Mouse (Mus musculus): ENCODE results near the gene Mfn2.
A peak's percentile ranks its signal among the peaks of the same experiment; 100 is the strongest.

Mfn2 gene

DNA sequence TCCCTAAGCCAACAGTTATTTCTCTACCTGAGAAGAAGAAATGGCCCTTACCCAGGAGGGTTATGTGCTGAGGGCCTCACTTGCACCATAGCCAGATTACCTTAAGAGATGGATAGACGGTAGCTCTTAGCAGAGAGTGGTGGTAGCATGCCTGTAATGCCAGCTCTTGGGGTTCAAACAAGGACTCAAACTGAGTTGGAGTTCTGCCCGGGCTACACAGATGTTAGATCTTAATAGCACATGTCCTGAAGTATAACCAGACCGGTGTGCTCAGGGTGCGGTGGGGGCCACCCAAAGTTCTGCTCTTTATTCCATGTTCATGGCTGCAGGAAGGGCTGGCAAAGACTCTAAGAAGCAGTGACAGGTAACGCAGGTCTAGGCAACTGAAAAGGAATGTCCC, 5.0 kb upstream of the Mfn2 start:
- DNase-seq, result no peak

DNA sequence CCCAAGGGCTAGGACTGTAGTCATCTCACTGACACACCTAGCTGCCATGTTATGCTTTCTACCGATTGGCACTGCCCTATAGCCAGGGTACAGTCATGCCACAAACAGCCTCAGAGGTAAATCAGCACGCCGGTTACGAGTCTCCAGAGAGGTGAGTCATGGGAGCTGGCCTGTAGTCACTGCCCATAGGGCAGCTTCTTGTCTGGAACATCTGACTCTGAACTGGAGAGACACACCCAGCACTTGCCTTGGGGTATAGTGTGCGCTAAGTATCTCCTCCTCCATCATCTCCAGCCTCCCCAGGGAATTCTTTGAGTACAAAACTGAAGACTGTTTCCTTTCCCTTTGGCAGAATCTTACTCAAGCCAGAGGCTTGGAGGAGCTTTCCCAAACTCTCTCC, 1.7 kb upstream of the Mfn2 start:
- no peak for DNase-seq

DNA sequence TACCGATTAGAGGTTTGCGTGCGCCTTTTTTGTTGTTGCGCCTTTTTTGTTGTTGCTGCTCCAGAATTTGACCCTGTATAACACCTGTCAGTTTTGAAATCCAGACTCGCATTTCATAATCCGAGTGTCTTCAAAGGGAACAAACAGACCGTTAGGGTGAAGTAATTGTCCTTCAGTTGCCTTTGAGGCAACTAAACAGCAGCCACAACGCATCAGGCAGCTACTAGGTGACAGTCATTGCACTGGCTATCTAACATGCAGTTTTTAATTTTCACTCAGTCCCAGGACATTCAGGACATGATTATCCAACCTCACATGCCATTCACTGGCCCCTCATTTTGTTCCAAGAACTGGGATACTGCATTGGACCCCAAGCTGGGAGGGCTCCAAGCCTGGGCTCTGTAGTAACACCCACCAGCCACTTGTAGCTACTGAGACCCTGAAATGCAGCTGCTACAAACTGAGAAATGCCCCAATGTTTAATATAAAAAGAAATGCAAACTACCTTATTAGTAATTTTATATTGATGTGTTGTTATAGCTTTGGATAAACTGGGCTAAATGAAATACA, 671 bp upstream of the Mfn2 start:
- peak; percentile 4 for DNase-seq

DNA sequence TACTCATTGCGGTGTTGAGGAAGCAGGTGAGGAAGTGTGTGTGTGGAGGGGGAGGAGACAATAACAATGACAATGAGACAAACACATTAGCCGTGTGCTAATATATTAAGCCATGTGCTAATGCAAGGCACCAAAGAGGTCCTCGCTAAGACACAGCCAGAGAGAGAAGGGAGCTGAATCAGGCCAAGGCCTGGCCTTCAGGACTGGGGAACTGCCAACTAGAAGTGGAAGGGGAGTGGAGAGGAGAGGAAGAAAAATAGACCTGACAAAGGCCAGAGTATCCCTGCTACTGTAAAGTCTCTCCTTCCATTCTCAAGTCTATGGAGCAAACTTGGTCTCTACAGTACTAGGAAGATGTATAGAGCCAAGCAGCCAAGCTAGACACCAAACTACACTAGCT, 903 bp downstream of the Mfn2 start:
- no peak for DNase-seq

DNA sequence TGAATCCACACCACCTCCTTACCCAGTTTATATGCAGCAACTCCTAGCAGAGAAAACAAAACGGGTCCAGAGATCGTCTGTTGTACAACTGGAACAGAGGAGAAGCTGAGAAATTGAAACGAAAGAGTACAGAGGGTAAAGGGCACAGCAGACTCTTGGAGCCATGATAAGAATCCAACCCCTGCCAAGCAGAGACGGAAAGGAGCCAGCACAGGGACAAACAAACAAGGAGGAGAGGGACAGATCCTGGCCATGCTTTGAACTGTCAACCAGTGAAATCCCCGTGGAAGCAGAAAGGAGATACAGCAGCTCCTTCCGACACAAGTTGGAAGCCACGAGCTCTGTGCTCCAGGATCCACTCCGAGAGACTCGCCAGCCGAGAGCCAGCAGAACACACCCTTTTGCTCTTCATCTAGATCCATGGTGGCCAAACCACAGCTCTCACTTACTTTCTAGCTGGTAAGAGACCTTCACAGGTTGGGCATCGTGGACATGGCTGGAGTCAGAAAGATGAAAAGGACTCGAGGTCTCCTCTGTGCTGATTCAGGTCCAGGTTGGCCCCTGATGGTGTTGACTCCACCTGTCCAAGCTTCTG, 1.5 kb downstream of the Mfn2 start:
- DNase-seq, result no peak

DNA sequence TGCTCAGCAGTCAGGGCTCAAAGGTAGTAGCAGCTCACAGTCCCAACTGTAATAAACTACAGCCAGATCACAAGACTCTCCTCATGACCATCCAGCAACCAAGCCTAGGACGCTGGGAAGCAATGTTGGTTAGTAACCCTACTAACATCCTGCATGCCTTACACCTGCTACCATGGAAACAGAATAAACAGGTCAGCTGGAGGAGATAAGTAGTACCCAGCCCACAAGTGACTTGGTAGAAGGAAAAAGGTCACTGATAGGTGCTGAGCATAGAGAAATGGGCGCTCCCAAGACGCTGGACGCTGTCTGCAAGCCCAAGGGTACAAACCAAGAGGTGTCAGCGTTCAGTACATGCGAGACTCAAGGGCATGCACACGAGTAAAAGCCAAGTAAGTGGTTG, 4.1 kb downstream of the Mfn2 start:
- DNase-seq, result no peak

DNA sequence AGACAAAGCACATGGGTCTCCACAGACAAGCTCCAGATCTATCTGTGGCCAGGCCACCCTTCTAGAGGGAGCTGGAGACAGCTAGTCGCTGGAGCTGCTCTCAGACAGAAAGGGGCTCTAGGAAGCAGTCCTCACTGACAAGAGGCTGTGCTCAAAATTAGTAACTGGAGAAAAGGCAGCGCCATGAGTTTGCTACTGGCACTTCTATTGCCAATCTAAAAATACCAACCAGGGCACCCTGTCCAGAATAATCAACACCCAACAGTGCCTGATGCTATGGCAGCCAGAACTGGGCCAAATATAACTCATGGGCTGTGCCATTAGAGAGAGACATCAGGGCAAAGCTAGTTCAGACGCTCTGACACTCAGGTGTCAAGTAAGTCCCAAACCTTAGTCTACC, 7.2 kb downstream of the Mfn2 start:
- DNase-seq, result no peak

DNA sequence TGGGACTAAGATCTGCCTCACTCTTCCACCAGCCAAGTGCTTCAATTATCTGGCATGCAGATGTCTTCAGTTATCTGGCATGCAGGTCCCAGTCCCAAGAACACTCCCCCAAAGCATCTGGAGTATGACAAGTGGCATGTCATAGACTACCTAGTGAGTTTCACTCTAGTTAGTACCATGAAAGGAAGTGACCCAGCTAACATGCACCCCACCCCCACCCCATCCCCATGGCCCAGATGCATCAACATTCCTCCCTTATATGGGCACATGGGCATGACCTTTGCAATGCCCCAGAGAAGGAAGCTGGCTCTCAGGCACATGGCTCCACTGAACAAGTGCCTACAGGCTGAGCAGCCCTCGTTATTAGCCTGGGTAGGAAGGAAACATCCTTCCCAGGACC, 8.1 kb downstream of the Mfn2 start:
- no peak for DNase-seq

DNA sequence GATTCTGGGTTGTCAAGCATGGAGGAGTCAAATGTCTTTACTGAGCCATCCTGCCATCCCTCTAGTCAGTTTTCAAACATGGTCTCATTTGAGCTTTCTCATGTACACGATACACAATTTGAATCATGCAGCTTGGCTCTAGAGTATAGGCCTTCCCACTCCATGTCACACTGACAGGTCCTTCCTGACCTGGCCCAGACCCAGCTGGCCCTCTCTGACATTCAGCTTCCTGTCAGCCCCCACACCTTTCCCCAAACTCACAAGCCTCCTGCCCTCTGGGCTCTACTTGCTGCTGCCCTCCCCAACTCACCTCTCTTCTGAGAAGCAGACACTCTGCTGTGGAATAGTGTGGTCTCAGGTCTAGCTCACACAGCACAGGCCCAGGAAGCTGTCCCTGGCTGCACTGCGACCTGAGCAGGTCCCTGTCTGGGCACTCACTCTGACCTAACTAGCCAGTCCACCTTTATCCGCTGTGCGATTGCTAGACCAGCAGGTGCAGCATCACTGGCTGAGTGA, 8.6 kb downstream of the Mfn2 start:
- no peak for DNase-seq

DNA sequence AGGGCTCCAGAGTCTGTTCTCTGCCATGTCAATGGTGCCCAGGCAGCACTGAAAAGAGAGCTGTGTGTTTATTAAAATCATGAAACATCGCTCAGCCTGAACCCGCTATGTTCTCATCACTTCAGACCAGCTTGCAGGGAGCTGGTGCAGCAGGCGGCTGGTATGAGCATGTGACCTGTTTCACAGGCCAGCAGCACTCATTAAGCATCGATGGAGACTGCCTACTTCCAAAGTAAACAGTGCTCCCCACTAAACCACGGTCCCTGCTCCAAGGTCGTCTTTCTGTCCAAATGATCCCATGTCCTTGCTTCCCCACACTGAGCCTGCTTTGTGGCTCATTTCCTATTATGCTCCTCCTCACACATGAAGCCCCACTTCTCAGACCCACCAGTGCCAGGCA, 14.2 kb downstream of the Mfn2 start:
- no peak for DNase-seq

DNA sequence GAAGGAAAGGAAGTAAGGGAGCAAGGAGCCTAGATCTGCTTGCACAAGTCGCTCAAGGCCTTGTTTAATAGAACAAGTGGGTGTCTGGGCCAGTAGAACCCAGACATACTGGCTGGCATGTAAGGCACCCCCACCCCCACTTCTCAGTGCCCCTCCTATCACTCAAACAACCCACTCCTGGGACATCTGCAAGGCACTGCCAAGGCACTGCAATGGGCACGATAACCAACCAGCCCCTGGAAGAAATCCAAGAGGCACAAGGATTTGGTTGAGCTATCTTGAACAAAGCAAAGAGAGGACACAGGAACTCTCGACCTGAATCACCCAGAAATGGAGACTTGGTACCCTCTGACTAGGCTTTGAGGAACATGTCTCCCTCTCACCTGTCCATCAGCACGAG, 16.3 kb downstream of the Mfn2 start:
- DNase-seq, result no peak

DNA sequence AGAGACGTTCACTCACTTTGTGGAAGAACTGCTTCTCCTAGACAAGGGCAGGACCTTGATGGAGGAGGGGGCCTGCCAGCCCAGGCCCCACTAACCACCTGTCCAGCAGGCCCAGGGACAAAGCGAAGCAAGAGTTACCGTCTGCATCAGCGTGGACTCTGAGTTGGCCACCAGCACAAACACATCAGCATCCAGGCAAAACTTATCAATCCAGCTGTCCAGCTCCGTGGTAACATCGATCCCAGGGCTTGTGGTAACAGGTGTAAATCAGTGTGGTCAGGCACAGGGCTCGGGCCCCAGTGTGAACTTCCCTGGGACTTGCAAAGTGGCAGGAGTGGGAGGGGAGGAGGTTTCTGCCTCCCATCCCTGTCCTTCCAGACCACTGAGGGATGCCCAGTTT, 17.2 kb downstream of the Mfn2 start:
- no peak for DNase-seq

DNA sequence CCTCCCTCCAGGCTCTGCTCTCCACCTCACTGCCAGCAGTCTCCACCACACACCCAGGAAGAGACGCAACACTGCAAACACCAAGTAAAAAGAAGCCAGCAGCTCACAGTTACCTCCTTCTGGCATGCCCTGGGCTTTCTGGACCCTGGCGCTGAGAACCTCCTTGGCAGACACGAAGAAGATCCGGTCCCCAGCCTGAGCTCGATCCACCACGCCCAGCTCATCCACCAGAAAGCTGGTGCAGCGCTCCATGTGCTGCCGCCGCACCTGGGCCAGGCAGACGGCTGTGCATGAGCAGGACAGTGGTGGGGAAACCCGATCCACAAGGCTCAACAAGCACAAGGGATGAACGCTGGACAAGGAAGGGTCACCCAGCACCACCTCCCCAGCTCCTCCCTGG, 18.3 kb downstream of the Mfn2 start:
- DNase-seq, result no peak

DNA sequence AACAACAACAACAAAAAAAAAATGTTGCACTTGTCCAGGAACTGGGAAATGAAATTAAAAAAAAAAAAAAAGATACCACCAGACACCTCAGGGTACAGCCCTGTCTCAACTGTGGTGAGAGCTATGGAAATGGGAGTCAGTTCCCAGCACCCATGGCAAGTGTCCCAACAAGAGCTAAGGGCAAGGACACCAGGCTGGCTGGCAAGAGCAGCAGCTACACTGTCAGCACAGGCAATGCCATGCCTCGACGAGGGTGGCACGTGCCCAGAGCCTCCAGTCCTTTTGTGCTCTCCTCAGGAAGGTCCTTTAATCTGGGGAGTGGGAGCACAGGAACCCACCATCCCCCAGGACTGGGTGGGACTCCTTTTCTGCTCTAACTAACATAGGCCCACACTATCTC, 20.4 kb downstream of the Mfn2 start:
- no peak for DNase-seq

DNA sequence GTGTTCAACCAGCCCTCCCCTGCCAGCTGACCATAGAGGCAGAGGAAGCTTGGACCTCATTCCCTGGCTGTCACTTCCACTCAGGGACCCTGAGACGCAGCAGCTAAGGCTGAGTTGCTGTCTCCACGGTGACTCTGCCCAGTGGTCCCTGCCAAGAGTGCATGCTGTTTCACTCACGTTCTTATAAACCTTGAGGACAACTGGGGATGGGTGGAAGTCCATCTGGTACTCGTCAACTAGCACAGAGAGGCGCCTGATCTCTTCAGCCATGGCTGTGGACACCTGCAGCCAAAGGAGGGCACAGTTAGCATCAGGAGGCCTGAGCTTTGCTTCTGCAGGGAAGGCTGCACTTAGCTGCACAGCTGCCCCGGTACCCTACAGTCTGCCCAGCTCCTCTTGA, 21.5 kb downstream of the Mfn2 start:
- DNase-seq, result no peak

DNA sequence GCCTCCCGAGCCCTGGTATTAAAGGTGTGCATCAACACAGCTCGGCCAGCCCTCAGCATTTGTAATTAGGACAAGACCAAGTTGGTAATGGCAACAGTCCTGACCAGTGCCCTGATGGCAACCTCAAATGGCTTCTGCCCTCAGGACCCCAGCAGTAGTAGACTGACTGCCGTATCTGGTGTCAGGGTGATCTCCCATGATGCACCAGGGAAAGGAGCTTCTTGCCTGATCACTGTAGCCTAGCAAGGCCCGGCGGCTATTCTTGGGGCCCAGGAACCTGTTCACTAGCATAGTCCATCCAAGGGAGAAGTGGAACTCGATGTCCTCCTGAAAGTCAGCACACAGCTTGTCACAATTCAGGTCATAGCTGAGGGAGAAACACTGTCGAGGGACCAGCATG, 22.7 kb downstream of the Mfn2 start:
- DNase-seq, result no peak

DNA sequence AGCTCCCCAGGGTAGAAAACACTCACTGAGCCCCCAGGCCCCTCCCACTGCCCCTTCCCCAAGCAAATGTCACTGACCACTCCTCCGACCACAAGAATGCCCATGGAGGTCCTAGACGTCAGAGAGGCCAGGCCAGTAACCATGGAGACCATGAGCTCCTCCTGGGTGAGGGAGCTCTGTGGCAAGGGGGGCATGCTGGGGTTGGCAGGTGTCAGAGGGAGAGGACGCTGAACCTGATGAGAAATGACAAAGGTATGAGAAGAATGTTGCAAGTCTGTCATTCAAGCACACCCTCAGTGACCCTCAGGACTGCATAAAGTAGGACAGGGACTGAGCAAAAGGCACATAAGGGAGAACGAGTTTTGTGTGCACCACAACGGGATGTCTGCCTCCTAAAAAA, 24.6 kb downstream of the Mfn2 start:
- DNase-seq, result no peak

DNA sequence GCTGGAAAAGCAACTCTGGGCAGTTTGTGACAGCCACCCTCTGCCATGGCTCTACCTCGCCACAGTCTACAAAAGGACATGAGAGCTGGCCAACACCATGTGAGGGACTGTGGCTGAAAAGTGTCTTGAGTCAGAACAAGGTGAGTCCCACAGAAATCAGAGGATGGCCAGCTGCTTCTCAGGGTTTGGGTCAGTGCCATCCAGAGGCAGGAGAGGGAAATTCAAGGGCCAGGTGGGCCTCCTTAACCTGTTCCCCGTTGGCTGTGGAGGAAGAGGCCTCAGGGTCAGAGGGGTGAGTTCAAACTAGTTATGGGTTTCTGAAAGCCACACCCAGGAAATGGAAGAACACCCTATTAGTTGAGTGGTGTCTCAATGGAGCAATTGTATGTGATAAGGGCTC, 25.0 kb downstream of the Mfn2 start:
- DNase-seq, result no peak

DNA sequence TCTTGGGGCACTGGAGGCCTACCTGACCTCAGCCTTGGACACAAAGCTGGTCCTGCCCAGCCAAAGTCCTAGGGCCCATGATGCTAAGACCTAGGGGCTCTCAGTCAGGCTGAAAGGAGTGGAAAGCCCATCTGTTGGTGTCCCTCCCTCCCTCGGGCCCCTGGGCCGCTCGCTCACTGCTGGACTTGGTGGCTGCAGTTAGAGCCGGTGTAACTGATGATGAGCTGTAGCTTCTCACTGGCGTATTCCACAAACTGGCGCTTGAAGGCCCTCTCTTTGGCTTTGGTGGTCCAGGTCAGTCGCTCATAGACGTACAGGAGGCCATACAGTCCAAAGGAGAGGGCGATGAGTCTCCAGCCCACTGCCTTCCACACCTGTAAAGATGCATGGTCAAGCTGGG, 26.0 kb downstream of the Mfn2 start:
- no peak for DNase-seq

DNA sequence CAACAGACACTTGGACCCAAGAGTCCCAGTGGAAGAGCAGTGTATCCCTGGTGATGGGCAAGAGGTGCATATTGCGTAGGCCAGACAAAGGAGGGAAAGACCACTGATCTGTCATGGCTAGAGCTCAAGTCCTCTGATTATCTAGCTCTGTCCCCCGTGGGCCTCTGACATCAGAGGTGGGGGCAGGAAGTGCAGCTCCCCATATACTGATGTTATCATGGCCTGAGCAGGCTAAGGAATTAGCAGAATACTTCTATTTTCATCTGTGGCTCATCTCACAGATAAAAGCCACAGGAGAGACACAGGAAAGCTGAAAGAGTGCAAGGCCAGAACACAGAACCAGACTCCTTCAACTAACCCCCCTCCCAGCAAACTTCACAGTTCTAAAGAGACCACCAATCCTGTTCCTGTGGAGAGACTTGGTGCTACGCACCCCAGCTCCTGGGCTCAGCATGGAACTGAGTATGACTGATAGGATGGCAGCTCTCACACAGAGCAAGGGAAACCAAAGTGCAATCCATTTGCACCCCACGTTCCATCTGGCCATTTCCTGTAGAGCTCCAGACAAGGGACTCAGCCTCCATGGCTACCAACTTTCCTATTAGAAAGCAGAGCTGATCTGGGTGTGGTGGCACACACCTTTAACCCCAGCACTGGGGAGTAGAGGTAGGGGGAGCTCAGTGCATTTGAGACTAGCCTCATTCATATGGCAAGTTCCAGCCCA, 28.5 kb downstream of the Mfn2 start:
- no peak for DNase-seq

DNA sequence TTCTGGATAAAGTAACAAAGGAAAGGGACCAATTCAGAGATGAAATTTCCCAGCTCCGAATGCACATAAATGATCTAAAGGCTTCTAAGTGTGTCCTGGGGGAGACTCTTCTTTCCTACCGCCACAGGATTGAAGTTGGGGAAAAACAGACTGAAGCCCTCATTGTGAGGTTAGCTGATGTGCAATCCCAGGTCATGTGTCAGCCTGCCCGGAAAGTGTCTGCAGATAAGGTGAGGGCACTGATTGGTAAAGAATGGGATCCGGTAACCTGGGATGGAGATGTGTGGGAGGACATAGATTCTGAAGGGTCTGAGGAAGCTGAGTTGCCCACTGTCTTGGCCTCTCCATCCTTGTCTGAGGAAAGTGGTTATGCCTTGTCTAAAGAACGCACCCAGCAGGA, 35.3 kb downstream of the Mfn2 start:
- no peak for DNase-seq

DNA sequence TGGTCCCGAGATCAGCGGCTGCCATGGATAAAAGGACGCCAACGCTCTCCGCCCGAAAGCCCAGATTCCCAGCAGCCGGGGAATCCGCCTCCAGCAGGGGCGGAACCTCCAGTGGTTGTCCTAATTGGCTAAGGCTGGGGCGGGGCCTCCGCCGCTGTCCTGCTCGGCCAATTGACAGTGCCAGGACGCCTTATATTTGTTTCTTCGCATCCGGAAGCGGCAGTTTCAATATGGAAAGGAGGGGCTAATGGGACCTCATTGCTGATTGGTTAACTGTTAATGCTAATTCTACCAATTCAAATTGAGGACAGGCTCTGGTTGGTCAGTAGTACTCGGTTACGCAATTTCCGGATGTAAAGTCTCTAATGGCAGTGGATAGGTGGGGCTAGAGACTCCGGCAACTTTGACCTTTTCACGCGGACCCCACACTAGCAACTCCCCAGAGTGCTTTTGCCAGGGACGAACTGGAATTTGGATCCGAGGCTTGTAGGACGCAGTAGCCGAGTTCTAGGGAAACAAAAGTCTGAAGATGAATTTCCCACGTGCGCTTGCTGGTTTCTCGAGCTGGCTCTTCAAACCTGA, 36.0 kb downstream of the Mfn2 start, which contains the start of the genes Miip and Fv1:
Gene Miip (minus strand): TSS at position 367 of the 582 bp plus-strand sequence.
Gene Fv1 (plus strand): TSS at position 530 of the 582 bp plus-strand sequence.
- peak; percentile 93 for DNase-seq

DNA sequence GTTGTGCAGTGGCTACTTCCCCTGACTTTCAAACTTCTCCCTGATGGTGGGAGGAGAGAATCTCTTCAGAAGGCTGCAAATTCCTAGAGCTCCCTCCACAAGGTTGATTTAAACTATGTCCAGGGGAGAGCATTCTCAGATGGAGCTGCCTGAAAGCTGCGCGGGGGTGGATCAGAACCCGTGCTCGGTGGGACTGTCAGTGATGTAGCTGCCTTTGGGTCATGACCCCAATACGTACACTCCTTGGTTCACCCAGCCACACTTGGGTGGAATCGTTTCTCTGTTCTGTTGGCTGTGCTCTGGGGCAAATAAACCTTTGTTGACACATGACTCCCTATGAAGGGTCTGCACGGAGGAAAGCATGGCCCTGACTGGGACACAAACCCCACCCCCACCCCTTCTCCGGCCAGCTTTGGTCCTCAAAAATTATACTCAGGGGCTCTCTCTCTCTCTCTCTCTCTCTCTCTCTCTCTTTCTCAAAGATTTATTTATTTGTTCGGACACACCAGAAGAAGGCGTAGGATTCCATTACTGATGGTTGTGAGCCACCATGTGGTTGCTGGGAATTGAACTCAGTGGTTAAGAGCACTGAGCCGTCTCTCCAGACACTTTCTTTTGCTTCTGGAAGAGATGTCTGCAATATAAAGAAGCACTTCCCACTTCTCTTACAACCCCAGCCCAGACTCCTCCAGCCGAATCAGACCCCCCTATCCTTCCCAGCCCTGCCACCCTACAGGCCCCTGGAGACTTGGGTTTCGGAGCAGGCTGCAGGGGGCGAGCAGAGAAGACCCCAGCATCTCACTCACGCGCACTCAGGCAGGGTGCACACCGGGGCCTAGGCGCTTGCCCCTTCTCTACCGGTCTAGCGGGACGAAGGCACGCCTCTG, 36.7 kb downstream of the Mfn2 start:
- DNase-seq, result no peak
